Mouse (Mus musculus): ENCODE results near the gene Olfr681. TPM values are rescaled to one million over a fixed set of nuclear protein-coding genes. Genes with fewer than 3 reads are reported as not detected.
"Not testable (repeated sequence)": the region's sequence is repeated elsewhere in the genome, so short reads cannot be mapped to it uniquely, and the experiment has no call there.

The Olfr681 gene
- not detected for polyA plus RNA-seq (2017; shearing (Covaris generic))

DNA sequence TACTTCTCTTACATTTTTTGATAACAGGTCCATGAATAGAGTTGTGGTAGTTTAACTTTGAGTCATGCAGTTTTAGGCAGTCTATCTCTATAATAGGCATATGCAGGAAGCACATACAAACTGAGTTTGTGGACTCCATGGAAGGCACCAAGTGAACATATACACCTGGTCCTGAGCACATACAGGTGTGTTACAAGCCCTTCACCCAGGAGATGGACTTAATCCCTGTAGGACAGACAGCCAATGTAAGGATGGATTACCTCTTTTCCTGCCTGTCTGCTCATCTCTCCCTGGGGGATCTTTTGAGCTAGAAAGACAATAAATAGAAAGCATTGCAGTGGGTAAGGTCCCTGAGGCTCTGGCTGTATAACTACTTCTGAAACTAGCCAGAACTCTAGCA lies at the start of gene Olfr681:
Gene Olfr681, plus strand, starts transcription at position 301 of the 400 bp plus-strand sequence.
- no peak for ATAC-seq

DNA sequence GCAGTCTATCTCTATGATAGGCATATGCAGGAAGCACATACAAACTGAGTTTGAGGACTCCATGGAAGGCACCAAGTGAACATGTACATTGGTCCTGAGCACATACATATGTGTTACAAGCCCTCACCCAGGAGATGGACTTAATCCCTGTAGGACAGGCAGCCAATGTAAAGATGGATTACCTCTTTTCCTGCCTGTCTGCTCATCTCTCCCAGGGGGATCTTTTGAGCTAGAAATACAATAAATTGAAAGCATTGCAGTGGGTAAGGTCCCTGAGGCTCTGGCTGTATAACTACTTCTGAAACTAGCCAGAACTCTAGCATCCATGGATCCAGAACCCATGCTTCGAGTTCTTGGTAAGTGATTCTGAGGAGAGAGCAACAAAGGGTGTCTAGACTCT lies 35.7 kb upstream of the Olfr681 start, which contains the start of gene Olfr679:
Gene Olfr679, plus strand, starts transcription at position 301 of the 400 bp plus-strand sequence.
- ATAC-seq, result no peak

DNA sequence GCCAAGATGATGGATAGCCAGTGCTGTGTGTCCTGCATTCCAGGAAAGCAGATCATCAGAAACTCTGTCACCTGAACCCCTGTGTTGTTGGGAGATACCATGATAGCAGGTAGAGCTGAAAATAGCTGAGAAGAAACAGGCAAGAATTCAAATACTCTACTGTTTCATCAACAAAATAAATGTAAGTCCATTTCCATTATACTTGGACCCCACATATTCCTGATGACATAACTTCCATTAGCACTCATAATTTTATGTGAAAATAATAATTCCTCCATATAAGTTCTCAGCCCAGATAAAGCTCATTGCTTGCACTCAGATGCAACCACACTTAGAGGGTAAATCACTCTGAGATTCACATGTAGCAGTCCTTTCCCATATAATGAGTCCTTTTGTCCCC lies 23.9 kb upstream of the Olfr681 start, which contains the start of gene Olfr680-ps1:
Gene Olfr680-ps1, minus strand, starts transcription at position 101 of the 400 bp plus-strand sequence.
- ATAC-seq, result not testable (repeated sequence)

DNA sequence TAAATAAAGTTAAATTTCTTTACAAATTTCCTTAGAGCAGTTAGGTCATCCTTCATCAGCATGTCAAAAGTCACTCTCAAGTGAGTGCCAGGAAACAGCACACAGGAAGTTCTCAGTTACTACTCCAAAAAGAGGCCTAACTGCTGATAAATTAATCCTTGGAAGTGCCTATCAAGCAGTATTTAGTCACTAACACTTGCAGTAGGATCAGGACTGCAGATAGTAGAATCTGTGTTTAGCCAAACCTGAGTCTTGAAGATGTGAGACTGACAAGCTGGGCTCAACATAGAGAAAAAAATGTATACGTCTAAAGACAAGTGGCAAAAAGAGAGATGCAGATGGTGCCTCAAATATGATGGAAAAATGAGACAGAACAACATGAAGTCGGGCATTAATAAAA lies 24.6 kb downstream of the Olfr681 start:
- no peak for ATAC-seq

DNA sequence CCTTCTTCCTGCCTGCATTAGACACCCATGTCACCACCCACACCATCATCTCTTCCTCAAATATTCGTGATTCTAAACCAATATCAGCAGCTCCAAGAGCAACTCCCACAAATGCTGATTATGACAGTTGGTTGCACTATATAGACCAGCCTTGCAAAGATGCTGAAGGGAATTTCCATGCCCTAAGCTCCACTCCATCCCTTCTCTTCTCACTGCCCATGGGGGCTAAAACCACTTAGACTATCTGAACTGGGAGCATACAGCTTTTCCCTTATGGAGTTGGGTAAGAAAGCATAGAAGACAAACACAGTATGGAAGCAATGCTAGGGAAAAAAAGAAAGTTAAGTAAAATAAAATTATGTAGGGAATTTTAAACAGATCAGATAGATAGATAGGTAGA lies 30.3 kb downstream of the Olfr681 start, which contains the start of gene Olfr683:
Gene Olfr683, minus strand, starts transcription at position 101 of the 400 bp plus-strand sequence.
- ATAC-seq, result no peak

DNA sequence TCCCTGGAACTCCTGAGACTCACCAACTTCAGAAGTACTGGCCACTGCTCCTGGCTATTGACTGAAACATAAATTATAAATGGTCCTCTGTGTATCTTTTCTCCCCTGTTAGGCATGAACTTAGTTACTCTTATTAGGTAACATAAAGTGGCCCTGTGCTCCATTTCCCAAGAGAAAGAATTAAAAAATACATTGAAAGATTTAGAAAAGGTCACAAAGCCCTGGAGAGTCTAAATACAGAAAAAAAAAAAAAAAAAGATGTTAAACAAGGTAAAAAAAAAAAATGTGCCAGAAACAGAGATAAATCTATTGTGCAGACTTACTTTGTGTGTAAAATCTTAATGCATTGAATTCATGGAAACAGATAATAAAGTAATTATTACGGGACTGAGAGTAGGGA lies 46.9 kb downstream of the Olfr681 start, which contains the start of gene Olfr684:
Gene Olfr684, minus strand, starts transcription at position 101 of the 400 bp plus-strand sequence.
- ATAC-seq, result no peak

DNA sequence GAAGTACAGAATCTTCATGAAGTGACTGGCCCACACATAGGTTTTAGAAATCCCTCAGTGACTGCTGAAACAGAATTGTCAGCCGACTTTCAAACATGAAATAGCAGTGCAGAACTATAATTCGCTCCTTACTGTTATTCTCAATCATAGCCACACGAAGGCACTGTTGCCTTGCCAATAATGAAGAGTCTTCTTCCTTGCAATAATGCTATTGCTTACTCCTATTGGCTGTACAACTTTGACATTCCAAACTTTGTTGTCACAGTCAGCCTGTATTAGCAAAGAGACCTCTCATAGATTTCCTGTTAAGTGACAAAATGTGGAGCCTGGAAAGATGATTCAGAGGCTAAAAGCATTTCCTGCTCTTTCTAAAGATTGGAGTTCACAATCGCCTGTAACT lies 54.1 kb downstream of the Olfr681 start:
- ATAC-seq, result no peak

Other genes with a start within 250 kb of the Olfr681 start
- not detected for gene Olfr665, start 238.8 kb upstream of the Olfr681 start, polyA plus RNA-seq (2017; shearing (Covaris generic))
- not detected for gene Olfr666, start 220.9 kb upstream of the Olfr681 start, polyA plus RNA-seq (2017; shearing (Covaris generic))
- not detected for gene Olfr667, start 195.4 kb upstream of the Olfr681 start, polyA plus RNA-seq (2017; shearing (Covaris generic))
- not detected for gene Olfr668, start 188.8 kb upstream of the Olfr681 start, polyA plus RNA-seq (2017; shearing (Covaris generic))
- gene Olfr669, start 182.6 kb upstream of the Olfr681 start, polyA plus RNA-seq (2017; shearing (Covaris generic)), result not detected
- gene Olfr670, start 154.2 kb upstream of the Olfr681 start, polyA plus RNA-seq (2017; shearing (Covaris generic)), result not detected
- gene Olfr671, start 137.7 kb upstream of the Olfr681 start, polyA plus RNA-seq (2017; shearing (Covaris generic)), result not detected
- gene Olfr672, start 114.8 kb upstream of the Olfr681 start, polyA plus RNA-seq (2017; shearing (Covaris generic)), result not detected
- gene Olfr675, start 88.4 kb upstream of the Olfr681 start, polyA plus RNA-seq (2017; shearing (Covaris generic)), result under 1 TPM in 1 of 3 experiments, not detected in 2; 0.16 TPM
- not detected for gene Olfr676, start 84.1 kb upstream of the Olfr681 start, polyA plus RNA-seq (2017; shearing (Covaris generic))
- gene Olfr677, start 65.5 kb upstream of the Olfr681 start, polyA plus RNA-seq (2017; shearing (Covaris generic)), result not detected
- gene Olfr678, start 52.4 kb upstream of the Olfr681 start, polyA plus RNA-seq (2017; shearing (Covaris generic)), result not detected
- not detected for gene Olfr679, start 35.6 kb upstream of the Olfr681 start, polyA plus RNA-seq (2017; shearing (Covaris generic))
- gene Olfr680-ps1, start 24.0 kb upstream of the Olfr681 start, polyA plus RNA-seq (2017; shearing (Covaris generic)), result not detected
- not detected for gene Olfr683, start 30.2 kb downstream of the Olfr681 start, polyA plus RNA-seq (2017; shearing (Covaris generic))
- under 1 TPM in 1 of 3 experiments, not detected in 2; 0.30 TPM for gene Olfr684, start 46.8 kb downstream of the Olfr681 start, polyA plus RNA-seq (2017; shearing (Covaris generic))
- gene Olfr685, start 69.2 kb downstream of the Olfr681 start, polyA plus RNA-seq (2017; shearing (Covaris generic)), result not detected
- gene Olfr686, start 90.6 kb downstream of the Olfr681 start, polyA plus RNA-seq (2017; shearing (Covaris generic)), result not detected
- gene Olfr688, start 171.3 kb downstream of the Olfr681 start, polyA plus RNA-seq (2017; shearing (Covaris generic)), result not detected
- not detected for gene Olfr689, start 194.3 kb downstream of the Olfr681 start, polyA plus RNA-seq (2017; shearing (Covaris generic))
- gene Olfr690, start 217.3 kb downstream of the Olfr681 start, polyA plus RNA-seq (2017; shearing (Covaris generic)), result not detected
- not detected for gene Olfr691, start 225.4 kb downstream of the Olfr681 start, polyA plus RNA-seq (2017; shearing (Covaris generic))

Data from inflammation-experienced regulatory T-cells, adult 6 months (primary cell).